Mouse (Mus musculus): Measurements from ENCODE around the gene Sfxn5.

GRCm38 (mm10) chr6:85307894-85308293, 25.3 kb downstream of the Sfxn5 start:
- TF ChIP-seq POLR2A (IDR thresholded peaks at IDR 0.05; ENCODE audit: borderline replicate concordance, extremely low read depth, insufficient read depth, insufficient read length, poor library complexity, severe bottlenecking) (no peak), CTCF (IDR thresholded peaks at IDR 0.05; ENCODE audit: borderline replicate concordance, extremely low read depth, insufficient read depth, insufficient read length) (no peak)
